Mouse (Mus musculus) frontal cortex, postnatal 36 days (tissue): ENCODE measurements at regions not wholly inside any gene's neighbourhood (a gene's known extent, or its start where the extent isn't known, plus 50 kb on each side); places are given as distances from the start of the nearest gene placed in this dataset.
"Not testable (repeated sequence)": the region's sequence is repeated elsewhere in the genome, so short reads cannot be mapped to it uniquely, and the experiment has no call there.

ENCODE experiments used
- DNase-seq, 2 experiments: peaks; one replicate each; pipeline ENCODE4 v3.0.0; 2022; ENCODE audit warnings: low spot score in 2 of 2

GRCm38 (mm10) chr8:97251458-97251865 is 1363.1 kb upstream of the Got2 start:
- no peak for DNase-seq

- DNase-seq, result no peak
Observed at GRCm38 (mm10) chr8:97234551-97235107, 1346.3 kb upstream of the Got2 start.

GRCm38 (mm10) chr8:97232619-97233376 is 1344.5 kb upstream of the Got2 start:
- DNase-seq, result no peak

GRCm38 (mm10) chr8:97231652-97232051 is 1343.3 kb upstream of the Got2 start:
- DNase-seq, result no peak

GRCm38 (mm10) chr8:97191806-97192205 is 1303.5 kb upstream of the Got2 start:
- no peak for DNase-seq

- DNase-seq, result not testable (repeated sequence)
Observed at GRCm38 (mm10) chr8:97183831-97184230, 1295.5 kb upstream of the Got2 start.

- DNase-seq, result not testable (repeated sequence)
Observed at GRCm38 (mm10) chr8:97182456-97182855, 1294.1 kb upstream of the Got2 start.
